Mouse (Mus musculus): ENCODE results near the gene Lin28b.

Gene Lin28b

DNA sequence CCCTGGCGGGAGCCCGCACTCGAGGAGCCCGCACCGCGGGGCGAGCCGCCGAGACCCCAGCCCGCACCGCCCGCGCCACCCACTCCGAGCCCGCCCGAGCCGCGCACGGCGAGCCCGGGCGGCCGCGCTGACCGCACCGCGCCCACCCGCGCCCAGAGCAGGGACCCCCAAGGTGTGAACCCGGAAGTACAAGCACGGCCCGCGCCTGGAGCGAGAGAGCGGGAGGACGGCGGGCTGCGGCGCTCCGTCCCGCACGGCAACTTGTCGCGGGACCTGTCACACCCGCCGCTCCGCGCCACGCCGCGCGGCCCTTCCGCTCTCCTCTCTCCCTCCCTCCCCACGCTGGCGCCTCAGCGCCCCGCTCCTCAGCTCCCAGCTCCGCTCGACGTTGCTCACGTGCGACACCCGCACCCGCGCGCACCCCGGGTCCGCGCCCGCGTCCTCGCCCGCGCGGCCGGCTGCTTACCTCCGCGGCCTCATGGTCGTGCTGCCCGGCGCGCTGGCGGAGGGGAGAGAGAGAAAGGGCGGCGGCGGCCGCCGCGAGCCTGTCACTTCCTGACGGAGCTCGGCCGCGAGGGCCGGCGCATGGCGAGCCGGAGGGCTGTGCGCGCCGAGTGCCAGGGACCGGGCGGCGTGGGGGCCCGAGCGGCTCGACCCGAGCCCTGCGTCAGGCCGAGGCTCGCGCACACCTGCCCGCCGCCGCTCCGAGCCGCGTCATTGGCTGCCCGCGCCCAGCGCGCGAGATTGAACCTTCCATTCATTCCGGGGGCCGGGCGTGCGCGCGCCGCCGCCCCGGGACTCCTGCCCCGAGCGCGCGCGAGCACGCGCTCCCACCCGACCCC, at the start of gene Lin28b:
Gene Lin28b (minus strand): TSS at position 635 of the 842 bp plus-strand sequence.
- peak; percentile 28 for DNase-seq

DNA sequence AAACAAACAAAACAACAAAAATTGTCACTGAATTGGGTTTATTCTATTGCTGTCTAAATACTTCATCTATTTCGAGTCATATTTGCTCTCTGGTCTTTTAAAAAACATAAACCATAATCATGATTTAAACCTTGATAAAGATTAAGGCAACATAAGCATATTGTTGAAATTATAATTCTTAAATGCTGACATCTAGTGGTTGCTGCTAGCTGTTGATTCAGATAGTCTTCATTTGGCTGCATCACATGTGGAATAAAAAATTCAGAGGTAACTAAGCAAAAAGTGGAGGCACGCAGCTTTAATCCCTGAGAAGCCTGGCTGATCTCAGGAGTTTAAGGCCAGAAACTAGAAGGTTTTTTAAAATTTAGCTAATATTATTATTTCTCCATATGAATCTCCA, 25.6 kb upstream of the Lin28b start:
- no peak for DNase-seq

DNA sequence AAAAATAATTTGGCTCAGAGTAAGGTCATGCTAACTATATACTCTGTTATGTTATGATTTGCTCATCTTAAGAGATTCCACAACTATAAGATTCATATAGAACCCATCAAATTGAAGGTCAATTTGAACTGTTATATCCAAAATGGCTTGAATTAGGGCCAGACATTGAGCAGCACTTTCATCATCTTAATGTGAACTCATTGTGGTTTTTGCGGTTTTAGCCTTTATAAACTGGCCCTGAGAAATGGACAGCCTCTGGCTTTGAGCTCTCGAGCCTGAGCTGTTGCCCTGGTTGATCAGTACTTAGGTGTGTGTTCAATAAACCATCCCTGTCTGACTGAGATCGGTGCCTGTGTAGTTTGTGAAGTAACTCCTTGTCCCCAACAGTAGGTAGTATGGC, 24.5 kb upstream of the Lin28b start:
- no peak for DNase-seq

DNA sequence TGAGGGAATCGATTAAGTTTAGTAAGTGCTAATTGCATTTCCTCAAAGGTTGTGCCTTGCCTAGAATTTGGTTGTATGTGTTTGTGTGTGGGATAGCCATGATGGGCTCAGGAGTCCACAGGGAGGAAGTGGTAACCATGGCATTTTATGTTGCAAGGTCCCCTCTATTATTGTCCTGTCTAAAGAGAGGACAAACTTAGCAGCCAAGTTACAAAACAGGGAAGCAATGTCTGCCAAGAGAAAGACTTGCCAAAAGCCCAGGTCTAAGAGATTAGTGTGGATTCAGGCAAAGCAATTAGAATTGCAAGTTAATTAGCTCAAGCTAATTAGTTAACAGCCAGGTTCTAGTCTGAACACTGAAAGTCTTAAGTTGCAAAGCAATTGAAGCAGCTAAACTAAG, 14.1 kb upstream of the Lin28b start:
- DNase-seq, result no peak

DNA sequence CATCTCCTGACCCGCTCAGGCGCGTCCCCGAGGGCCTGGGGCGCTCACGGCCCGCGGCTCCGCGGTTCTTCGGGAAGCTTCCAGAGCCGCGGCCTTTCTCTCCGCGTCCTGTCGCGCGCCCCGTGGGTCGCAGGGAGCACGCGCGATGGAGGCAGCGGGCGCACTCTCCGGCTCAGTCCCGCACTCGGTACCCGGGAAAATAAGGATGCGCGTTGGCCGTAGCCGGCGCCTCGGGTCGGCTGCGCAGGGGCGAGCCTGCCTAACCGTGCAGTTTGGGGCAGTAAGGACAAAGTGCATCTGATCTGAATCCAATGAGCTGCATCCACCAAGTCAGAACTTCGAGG, 380 bp upstream of the Lin28b start:
- no peak for DNase-seq

DNA sequence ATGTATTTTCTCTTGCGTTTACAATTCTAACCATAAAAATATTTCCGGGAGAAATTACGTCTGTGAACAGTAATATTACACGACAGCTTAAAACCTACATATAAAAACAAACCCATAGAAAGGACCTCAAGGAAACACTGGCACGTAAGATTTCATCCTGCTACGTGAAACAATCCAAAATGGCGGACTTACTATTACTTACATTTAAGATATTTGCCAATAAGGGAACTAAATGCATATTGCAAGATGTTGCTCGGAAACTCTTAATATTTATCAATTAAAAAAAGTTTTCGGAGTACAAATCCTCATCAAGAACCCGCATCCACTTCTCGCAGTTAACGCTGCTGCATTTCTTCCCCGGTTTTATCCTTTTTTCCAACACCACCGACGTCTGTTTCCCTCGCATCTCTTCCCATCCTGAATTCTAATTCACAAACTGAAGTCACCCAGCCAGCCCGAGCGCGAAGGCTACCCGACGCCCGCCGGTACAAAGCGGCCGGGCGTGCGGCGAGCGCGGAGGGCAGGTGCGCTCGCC, 902 bp downstream of the Lin28b start:
- no peak for DNase-seq

DNA sequence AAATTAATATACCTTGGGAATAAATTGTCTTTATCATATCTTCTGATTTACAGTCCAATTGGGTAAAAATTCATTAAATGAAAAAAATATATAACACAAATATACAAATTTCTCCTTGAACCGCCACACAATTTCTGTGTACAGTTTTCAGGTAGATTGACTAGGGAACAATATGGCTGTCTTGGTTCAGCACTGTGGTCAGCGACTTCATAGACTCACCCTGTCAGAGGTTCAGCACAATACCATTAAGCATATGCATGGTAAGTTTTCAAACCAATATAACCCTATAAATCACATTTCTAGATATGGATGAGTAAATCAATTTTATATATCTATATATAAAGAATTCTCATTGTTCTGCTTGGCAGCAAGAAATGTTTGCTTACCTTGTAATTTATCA, 3.0 kb downstream of the Lin28b start:
- no peak for DNase-seq

DNA sequence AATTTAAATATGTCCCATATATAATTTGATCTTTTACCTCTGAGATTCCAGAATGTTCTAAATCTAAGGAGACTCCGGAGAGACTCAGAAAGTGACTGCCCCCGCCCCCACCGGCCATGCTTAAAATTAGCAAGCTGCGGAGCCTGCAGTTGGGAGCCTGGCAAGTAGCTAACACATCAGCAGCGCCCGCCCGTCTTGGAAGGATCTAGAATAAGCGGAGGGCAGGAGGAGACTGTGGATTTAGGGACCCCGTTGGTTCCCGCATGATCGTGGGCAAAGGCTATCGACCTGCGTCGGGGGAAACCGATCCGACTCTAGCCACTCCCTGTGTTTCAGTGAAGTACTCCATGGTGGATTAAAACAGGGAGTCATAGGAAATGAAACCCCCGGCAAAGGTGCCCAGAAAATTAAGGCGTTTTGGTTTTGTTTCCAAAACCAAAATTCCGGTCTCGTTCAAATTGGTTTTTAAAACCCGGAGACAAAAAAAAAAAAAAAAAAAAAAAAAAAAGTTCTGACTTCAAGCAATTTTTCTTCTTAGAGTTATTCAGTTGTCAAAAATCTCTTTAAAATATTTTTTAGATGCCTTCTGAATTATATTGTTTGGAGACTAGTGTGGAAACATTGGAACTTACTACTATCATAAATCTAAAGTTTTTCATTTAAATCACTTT, 12.4 kb downstream of the Lin28b start:
- no peak for DNase-seq

DNA sequence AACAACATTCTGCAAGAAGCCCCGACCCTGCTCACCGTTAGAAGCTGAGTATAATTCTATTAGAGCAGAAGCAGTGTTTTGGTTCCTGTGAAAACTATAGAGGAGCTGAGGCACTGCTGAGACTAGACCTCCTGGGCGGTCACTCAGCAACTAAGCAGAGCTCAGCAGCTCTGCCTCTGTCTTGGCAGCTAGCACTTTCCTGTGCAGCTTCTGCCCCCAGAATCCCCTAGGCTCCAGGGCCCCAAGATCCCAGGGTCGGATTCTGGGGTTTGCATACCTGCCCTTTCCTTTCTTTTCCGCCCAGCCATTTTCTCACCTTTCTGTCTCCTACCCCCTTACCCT, 13.1 kb downstream of the Lin28b start:
- DNase-seq, result no peak

DNA sequence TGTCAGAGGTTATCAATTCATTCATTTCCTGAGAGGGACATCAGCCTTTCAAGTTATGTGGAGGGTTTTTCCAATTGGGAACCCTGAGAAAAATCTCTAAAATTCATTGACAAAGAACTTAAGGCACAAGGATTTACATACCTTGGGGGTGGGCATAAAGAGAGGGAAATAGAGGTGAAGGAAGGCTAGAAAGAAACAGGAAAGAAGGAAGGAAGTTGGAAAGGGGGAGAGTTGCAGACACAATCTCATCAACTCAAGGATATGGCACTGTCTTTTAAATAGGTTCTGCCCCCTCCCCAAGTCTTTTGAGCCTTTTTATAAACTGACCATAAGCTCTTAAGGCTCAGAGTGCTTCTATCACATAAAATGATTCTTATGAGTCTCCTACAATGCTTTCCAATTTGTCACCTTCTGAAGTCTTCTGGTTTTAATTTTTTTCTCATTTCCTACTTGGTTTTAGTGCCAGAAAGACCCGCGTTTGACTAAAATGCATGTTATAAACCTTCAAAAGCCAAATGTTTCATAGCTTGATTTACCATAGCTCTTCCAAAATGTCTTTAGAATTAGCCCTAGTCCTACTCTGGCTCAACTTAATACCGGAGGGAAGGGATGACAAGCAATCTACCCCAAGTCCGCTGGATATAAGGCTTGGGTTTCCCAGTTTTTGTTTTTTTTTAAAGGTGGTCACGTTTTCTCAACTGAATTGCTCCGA, 13.6 kb downstream of the Lin28b start:
- DNase-seq, result no peak

DNA sequence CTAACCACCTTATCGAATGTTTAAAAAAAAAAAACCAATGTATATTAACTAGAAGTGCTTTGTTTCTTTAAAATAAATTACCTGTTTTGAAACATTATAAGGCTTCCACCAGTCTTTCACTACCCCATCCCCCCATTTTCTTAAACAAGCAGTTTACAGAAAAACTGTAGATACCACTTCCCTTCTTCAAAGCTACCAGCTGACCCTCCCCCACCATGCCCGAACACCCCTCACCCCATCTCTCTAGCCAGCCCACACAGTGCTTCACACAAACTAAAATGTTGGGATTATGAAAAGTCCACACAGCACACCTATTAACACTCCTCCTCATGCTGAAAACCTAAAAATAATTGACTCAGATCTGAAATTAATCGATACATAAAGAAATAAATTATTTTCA, 14.9 kb downstream of the Lin28b start:
- DNase-seq, result no peak

DNA sequence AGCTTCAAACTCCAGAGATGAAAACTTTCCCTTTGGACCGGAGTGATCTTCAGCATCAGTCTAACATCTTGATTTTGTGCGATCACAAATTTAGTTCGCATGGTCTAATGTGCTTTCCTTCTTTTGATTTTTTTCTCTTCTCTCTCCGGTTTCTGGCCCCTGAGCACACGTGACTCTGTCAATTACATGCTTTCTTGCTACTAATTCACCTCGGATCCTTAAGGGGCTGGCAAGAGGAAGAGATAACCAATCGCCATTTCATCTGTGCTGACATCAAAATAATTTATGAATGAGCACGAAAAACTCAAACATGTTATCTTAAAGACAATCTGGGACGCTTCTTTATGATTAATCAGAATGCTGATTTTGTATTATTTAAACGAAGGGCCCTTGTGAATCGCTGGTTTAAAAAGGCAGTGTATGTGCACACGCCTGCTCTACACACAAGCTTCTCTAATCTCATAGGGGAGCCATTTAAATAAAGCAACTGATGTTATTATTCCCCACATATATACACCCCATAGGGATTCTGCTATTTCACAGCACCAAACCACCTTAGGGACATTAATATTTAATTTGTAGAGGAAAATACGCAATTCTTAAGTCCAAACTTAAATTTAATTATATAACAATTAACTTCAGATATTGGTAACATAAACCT, 16.0 kb downstream of the Lin28b start:
- no peak for DNase-seq

DNA sequence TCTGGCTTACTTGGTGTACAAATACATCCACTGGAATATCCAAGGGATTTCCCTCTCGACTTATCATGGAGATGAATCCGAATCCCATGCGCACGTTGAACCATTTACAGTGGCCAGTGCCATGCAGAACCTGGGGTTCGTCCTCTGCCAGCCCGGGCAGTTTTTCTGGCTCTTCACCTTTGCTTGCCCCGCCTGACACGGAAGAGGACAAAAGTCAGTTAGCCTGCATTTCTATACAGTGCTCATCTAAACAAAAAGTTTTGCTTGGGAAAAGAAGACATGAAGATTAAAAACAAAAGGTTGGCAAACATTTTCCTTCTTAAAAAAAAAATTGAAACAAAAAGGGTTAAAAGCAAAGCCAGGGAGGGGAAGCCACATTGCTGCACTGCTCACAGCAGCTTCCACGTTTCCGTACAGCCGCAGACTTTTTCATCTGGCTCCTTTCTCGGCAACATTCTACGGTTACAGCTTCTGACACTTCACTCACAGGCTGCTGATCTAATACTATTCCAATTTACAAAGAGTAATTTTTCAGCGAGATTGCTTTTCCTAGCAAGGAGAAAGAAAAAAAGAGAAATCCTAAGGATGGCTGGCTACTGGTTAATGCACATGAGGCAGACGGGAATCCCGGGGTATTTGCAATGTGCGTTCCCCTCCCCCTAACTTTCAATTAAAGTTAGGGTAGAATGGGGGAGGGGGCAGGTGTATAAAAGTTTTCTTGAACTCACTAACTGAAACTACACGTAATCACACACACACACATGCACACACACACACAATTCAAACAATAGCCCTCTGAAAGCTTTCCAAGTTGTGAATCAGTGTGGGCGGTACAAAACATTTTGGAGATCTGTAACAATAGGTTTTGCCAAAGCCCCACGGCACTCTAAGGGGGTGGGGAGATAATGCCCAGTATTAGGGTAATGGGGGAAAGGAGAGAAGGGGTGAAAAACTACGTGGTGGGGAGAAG, 16.9 kb downstream of the Lin28b start:
- no peak for DNase-seq

DNA sequence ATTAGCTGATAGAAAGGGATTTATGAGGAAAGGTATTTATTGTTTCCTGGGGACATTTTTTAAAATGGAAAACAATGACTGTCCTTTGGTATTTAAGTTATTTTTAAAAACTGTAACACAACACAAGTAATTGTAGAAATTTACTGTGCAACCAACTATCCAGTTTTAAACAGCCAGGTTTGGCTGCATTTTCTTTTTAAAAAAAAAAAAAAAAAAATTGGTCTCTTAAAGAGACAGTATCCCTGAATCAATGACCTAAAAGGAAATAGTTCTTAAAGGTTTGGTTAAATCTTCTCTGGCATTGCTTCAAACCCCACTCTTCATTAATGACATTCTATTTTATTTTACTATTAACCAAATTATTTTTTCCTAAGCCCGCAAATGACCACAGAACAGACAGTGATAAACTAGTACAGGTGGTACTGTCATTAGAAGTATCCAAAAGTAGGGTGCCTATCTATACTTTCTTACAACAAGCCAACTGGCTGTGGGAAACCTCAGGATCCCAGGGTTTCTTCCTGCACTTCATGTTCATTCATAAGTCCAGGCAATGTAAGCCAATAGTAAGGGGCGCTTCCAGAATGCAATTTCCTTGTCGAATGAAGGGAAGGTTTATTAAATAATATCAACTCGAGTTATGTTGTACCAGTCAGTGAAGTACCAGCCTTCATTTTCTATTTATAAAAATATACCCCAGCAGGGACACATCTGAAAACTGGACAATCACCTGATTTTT, 17.8 kb downstream of the Lin28b start:
- no peak for DNase-seq

DNA sequence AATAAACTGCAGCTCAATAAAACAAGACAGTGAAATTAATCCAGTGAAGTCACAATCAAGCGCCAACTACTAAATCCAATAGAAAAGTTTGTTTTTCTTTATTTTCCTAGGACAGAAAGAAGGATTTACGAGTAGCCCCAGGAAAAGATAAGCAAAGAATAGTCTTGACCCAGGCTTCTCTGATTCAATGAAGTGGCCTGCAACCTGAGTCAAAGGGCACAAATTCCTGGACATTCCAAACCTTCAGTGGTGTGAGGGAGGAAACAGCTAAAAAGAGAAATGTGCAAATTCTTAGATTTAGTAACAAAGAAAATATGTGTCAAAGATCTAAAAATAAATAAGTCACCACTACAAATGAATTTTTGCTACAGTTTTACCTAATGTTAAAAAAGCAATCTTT, 27.6 kb downstream of the Lin28b start:
- no peak for DNase-seq

DNA sequence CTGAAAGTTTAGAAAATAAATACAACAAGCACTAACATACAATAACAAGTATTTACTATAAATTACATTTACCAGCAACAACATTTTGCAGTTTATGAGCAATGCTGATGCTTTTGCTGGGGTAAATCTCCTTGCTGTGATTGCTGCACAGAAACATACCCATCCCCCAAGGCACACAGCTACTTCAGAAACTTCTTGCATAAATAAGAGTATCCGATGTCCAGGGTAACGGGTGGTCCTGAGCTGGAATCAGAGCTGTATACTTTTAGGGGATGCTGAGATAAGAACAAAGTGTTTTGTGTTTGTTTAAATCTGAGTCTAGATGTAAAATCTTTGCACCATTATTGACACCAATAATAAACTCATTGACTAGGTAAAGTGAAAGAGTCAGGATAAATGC, 28.1 kb downstream of the Lin28b start:
- DNase-seq, result no peak

DNA sequence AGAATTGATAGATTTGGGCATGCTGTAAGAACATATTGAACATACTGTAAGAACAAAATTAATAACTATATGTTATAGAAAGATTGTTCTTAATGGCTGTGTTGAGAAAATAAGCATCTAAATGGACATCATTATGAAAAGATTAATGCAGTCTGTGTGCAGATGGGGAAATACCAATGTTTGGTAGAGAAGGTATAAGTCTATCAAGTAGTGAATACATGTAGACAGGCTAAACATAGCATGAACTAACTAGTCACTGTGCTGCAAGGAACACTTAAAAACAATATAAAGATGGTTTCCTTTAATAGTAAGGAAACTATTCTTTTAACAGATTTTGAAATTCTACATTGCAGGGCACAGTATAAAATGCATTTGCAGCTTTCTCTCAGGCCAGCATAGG, 39.6 kb downstream of the Lin28b start:
- no peak for DNase-seq

DNA sequence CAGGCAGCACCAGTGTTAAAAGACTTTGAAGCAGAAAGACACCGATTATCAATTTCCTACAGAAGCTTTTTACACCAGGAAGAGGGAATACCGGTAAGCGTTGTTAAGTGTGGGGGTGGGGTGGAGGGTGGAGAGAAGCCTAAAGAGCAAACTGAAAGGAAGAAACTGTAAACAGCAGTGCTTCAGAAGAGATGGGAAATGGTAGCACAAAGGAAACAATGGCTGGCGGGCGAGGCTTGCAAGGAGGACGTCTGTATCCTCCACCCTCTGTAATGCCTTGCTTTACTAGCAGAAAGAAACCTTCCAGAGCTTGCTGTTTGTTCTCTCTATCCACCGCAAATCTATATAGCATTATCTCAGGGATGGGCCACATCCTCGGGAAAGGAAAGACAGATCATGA, 40.0 kb downstream of the Lin28b start:
- DNase-seq, result no peak

DNA sequence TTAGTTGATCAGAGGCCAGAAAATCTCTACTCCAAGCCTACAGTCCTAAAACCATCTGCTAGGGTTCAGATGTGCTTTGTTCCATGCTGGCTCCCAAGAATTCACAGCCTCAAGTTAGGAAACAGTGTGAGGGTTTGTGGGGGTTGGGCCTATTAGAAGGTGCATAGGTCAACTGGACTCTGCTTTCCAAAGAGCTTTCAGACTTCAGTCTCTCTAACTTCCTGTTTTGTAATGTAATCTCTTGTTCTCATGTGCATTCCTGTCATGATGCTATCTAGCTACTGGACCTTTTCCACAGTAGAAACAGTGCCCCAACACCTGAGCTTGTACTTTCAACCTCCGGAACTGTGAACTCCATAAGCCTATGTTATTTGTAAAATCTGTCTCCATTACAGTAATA, 63.8 kb downstream of the Lin28b start:
- DNase-seq, result no peak

DNA sequence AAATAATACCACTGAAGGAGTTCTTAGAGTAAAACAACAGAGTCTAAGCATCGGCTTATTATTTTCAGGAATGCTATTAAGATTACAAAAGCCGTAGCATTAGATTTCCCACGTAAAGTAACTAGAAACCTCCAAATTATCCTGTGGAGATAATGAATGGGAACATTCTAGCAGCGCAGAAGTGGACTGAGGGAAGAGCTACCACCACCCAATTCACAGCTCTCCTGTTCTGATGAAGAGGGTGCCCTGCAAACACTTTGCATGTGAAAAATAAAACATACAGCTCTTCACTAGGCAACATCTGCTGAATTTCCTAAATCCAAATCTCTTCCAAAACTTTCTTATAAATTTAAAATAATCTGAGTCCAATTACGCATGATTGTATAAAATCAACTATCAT, 74.1 kb downstream of the Lin28b start:
- DNase-seq, result no peak

DNA sequence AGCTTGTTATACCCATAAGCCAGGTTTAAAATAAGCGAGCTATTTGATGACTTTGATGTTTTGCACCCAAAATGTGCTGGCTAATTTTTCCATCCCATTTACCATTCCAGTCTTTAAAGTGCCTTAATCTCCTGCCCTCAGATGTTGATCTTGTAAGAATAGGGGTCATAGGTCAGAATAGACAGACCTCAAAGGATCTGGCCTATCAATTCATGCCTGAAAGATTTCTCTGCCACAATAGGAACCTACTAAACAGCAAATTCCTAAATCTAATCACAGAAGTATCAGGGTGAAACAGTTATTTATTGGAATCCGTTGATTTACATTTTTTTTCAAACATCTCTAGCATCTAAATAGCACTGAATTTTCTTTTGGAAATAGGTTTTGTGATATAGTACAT, 74.5 kb downstream of the Lin28b start:
- DNase-seq, result no peak

Measured in cerebellum, adult 9-10 months (tissue).